ENCODE assay signal across 10 mouse cellular contexts in the genomic region with DNA sequence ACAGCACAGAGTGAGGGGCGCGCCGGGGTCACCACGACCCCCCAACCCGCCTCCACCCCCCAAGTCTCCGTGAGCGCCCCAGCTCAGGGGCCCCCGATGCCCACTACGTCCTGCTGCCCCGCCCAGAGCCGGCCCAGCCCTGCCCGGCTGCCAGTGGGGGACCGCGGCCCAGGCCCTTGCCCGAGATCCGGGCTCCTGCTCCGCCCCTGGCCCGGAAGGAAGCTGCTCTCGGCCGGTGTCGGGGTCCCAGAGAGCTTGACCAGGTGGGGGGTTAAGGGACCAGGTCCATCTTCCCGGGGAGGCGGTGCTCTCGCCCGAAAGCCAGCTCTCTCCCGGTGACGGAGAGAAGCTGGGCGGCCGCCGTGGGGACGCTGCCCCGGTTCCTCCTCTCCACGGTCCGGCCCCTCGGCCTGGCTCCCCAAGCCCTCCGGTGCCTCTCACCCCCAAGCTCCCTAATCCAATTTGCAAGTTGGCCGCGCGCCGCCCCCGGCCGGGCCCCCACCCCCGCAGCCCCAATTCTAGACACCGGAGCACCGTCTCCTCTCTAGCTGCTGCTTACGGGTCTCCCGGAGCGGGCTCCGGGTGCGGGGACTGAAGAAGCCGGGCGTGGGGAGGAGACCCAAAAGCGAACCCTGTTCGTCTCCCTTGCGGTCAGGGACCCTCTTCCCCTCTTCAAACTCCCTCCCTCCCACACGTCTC. TPM values are rescaled to one million over a fixed set of nuclear protein-coding genes. Genes with fewer than 3 reads are reported as not detected.
DNase-seq lines count a peak whose midpoint lies in the region; ATAC-seq lines count a peak whose summit lies in the region.
"Had no signal": no experiment of that assay in that cellular context is flagged by ENCODE, and none has a peak within 500 bp of the region (broad histone marks: within the 10 kb centered on the region; RNA-seq: fewer than 3 reads in every experiment).

No protein-coding gene starts in this region.

- under 1% methylated on average over 50 of the region's 56 CpGs for WGBS in heart, embryonic 16.5 days
- under 1% methylated on average over 56 of the region's 56 CpGs for whole genome bisulfite sequencing in forebrain, embryonic 15.5 days
- under 1% methylated on average over 48 of the region's 56 CpGs for WGBS in midbrain, embryonic 10.5 days

- H3K4me3 ChIP-seq in heart, embryonic 16.5 days (ENCODE audit: low read length) = peak overlapping the region; percentile 36
- H3K4me3 ChIP-seq in forebrain, embryonic 15.5 days = peak overlapping the region; percentile 48
- peak overlapping the region; percentile 44 for H3K4me3 ChIP-seq in midbrain, embryonic 10.5 days
- H3K4me3 ChIP-seq: myocyte had no signal

- H3K9ac ChIP-seq in heart, embryonic 16.5 days (ENCODE audit: low read length) = no peak overlapping the region
- H3K9ac ChIP-seq in forebrain, embryonic 15.5 days (replicated peaks) = peak overlapping the region; percentile 64

- no peak for DNase-seq in heart, adult 8-10 months (ENCODE audit: low spot score)
- peak; percentile 61 for DNase-seq in brain, adult 2 months (ENCODE audit: low read depth, low spot score)
- DNase-seq in midbrain, embryonic 10.5 days (ENCODE audit: low spot score) = peak; percentile 55
- no peak for DNase-seq in embryo, embryonic 10.5 days (ENCODE audit: low spot score)
- DNase-seq in spleen, adult 12 weeks (ENCODE audit: low spot score) = no peak
- no peak for DNase-seq in adrenal gland, postnatal 14 days

- no peaks in the 10 kb centered on the region for H3K36me3 ChIP-seq in heart, embryonic 16.5 days (ENCODE audit: control insufficient read depth, insufficient read depth)
- H3K36me3 ChIP-seq in forebrain, embryonic 15.5 days = no peaks in the 10 kb centered on the region
- H3K36me3 ChIP-seq in midbrain, embryonic 10.5 days = no peaks in the 10 kb centered on the region
- H3K36me3 ChIP-seq: G1E had no signal

- peak overlapping the region; percentile 58 for H3K4me2 ChIP-seq in heart, embryonic 16.5 days (ENCODE audit: low read depth, low read length)
- H3K4me2 ChIP-seq in forebrain, embryonic 15.5 days (replicated peaks) = peak overlapping the region; percentile 40

- peak; percentile 32; the same call in 1 of the 2 replicates for ATAC-seq in heart, embryonic 16.5 days (replicated peaks; ENCODE audit: extremely low read depth, insufficient read depth, low FRiP score)
- no peak for ATAC-seq in forebrain, embryonic 15.5 days (replicated peaks)

- peaks cover 98% of the 10 kb centered on the region for H3K27me3 ChIP-seq in heart, embryonic 16.5 days (ENCODE audit: control insufficient read depth, insufficient read depth, low read length)
- H3K27me3 ChIP-seq in forebrain, embryonic 15.5 days = peaks cover 66% of the 10 kb centered on the region
- H3K27me3 ChIP-seq in midbrain, embryonic 10.5 days (ENCODE audit: low read depth, poor library complexity, severe bottlenecking) = peaks cover 100% of the 10 kb centered on the region

- no peaks in the 10 kb centered on the region; the same call in 1 of the 2 replicates for H3K9me3 ChIP-seq in heart, embryonic 16.5 days (replicated peaks; ENCODE audit: control insufficient read depth, low read length)
- no peaks in the 10 kb centered on the region for H3K9me3 ChIP-seq in forebrain, embryonic 15.5 days
- H3K9me3 ChIP-seq in midbrain, embryonic 10.5 days (replicated peaks) = no peaks in the 10 kb centered on the region

- no peak overlapping the region for H3K27ac ChIP-seq in heart, embryonic 16.5 days (ENCODE audit: low read length)
- H3K27ac ChIP-seq in forebrain, embryonic 15.5 days (replicated peaks) = peak overlapping the region; percentile 97
- H3K27ac ChIP-seq in midbrain, embryonic 10.5 days (replicated peaks) = no peak overlapping the region

- H3K4me1 ChIP-seq in heart, embryonic 16.5 days (ENCODE audit: control insufficient read depth, insufficient read depth, low read length) = peaks cover 8% of the 10 kb centered on the region
- peaks cover 48% of the 10 kb centered on the region for H3K4me1 ChIP-seq in forebrain, embryonic 15.5 days
- H3K4me1 ChIP-seq in midbrain, embryonic 10.5 days = peaks cover 33% of the 10 kb centered on the region

RNA-seq across cellular contexts. Expression of a gene that starts 0.9 kb away (rescaled TPM):
- not detected in 2 replicates for polyA plus RNA-seq in heart, embryonic 16.5 days (2015; fragmentation: Nextera tagmentation; extraction: Ambion mirVana)
- total RNA-seq in heart, adult 8-10 months (2022) = not detected
- polyA plus RNA-seq in forebrain, embryonic 15.5 days (2015; fragmentation: Nextera tagmentation; extraction: Ambion mirVana) = 142 and 148 TPM in 2 replicates
- 0.05 and 0.09 TPM in 2 replicates for polyA plus RNA-seq in midbrain, embryonic 10.5 days (2016; fragmentation: Nextera tagmentation; extraction: Ambion mirVana)
- total RNA-seq in adrenal gland, postnatal 14 days (2021) = 0.15 TPM in 1 of 2 replicates, not detected in the other
- polyA plus RNA-seq: G1E, myocyte had no signal

RNA-seq across cellular contexts. Expression of a gene that starts 19.7 kb away (rescaled TPM):
- 74.0 and 75.8 TPM in 2 replicates for polyA plus RNA-seq in heart, embryonic 16.5 days (2015; fragmentation: Nextera tagmentation; extraction: Ambion mirVana)
- 10 to 100 TPM in 2 of 4 experiments, 1 to 10 TPM in 2; 4.0 to 11.3 (median 7.1) TPM for total RNA-seq in heart, adult 8-10 months (2022)
- polyA plus RNA-seq in forebrain, embryonic 15.5 days (2015; fragmentation: Nextera tagmentation; extraction: Ambion mirVana) = 49.6 and 60.4 TPM in 2 replicates
- polyA plus RNA-seq in midbrain, embryonic 10.5 days (2016; fragmentation: Nextera tagmentation; extraction: Ambion mirVana) = 1.0 and 1.6 TPM in 2 replicates
- total RNA-seq in adrenal gland, postnatal 14 days (2021) = 0.63 and 0.68 TPM in 2 replicates
- total RNA-seq: G1E had no signal
- polyA plus RNA-seq: G1E, myocyte had no signal

RNA-seq across cellular contexts. Expression of a gene that starts 29.6 kb away (rescaled TPM):
- polyA plus RNA-seq in heart, embryonic 16.5 days (2015; fragmentation: Nextera tagmentation; extraction: Ambion mirVana) = 43.0 and 43.2 TPM in 2 replicates
- total RNA-seq in heart, adult 8-10 months (2022) = 10 to 100 TPM; 17.2 to 28.8 (median 23.7) TPM
- 53.2 and 56.5 TPM in 2 replicates for polyA plus RNA-seq in forebrain, embryonic 15.5 days (2015; fragmentation: Nextera tagmentation; extraction: Ambion mirVana)
- polyA plus RNA-seq in midbrain, embryonic 10.5 days (2016; fragmentation: Nextera tagmentation; extraction: Ambion mirVana) = 54.5 and 55.6 TPM in 2 replicates
- total RNA-seq in adrenal gland, postnatal 14 days (2021) = 21.5 and 22.7 TPM in 2 replicates

RNA-seq across cellular contexts. Expression of a gene that starts 55.1 kb away (rescaled TPM):
- 175 TPM in 2 replicates for polyA plus RNA-seq in heart, embryonic 16.5 days (2015; fragmentation: Nextera tagmentation; extraction: Ambion mirVana)
- total RNA-seq in heart, adult 8-10 months (2022) = 1,000 to 10,000 TPM; 2,176 to 4,520 (median 3,450) TPM
- polyA plus RNA-seq in forebrain, embryonic 15.5 days (2015; fragmentation: Nextera tagmentation; extraction: Ambion mirVana) = 0.18 and 0.20 TPM in 2 replicates
- 0.19 TPM in 1 of 2 replicates, not detected in the other for polyA plus RNA-seq in midbrain, embryonic 10.5 days (2016; fragmentation: Nextera tagmentation; extraction: Ambion mirVana)
- 0.48 and 0.53 TPM in 2 replicates for total RNA-seq in adrenal gland, postnatal 14 days (2021)
- total RNA-seq: G1E had no signal
- polyA plus RNA-seq: G1E had no signal

RNA-seq across cellular contexts. Expression of a gene that starts 57.7 kb away (rescaled TPM):
- 0.37 and 0.39 TPM in 2 replicates for polyA plus RNA-seq in heart, embryonic 16.5 days (2015; fragmentation: Nextera tagmentation; extraction: Ambion mirVana)
- total RNA-seq in heart, adult 8-10 months (2022) = 1 to 10 TPM in 3 of 4 experiments, not detected in 1; 1.2 to 1.6 (median 1.4) TPM
- 0.42 and 0.70 TPM in 2 replicates for polyA plus RNA-seq in forebrain, embryonic 15.5 days (2015; fragmentation: Nextera tagmentation; extraction: Ambion mirVana)
- not detected in 2 replicates for polyA plus RNA-seq in midbrain, embryonic 10.5 days (2016; fragmentation: Nextera tagmentation; extraction: Ambion mirVana)
- 687 and 769 TPM in 2 replicates for total RNA-seq in adrenal gland, postnatal 14 days (2021)
- total RNA-seq: G1E had no signal
- polyA plus RNA-seq: G1E had no signal

Comparison
In these comparisons a context has a peak if more than half of its experiments do, and no peak if none do; other contexts are left out.
1. DNase-seq: peak in brain, adult 2 months (single experiment) and midbrain, embryonic 10.5 days (single experiment); none in heart, adult 8-10 months (single experiment), embryo, embryonic 10.5 days (single experiment), spleen, adult 12 weeks (single experiment) and adrenal gland, postnatal 14 days (single experiment).
2. RNA of a gene that starts 0.9 kb away (polyA plus RNA-seq): 142 to 148 TPM in forebrain, embryonic 15.5 days; 0.05 to 0.09 TPM in midbrain, embryonic 10.5 days and not detected in heart, embryonic 16.5 days; every median in the first group is over 100 times any median in the second.
3. RNA of a gene that starts 19.7 kb away (polyA plus RNA-seq): 74.0 to 75.8 TPM in heart, embryonic 16.5 days and 49.6 to 60.4 TPM in forebrain, embryonic 15.5 days; 1.0 to 1.6 TPM in midbrain, embryonic 10.5 days; every median in the first group is over 10 times any median in the second.
4. Peak in every context shown above with its lines, with median percentiles within 50 percentile points of each other: H3K4me3 ChIP-seq.